Mouse (Mus musculus): ENCODE measurements around the gene Pik3r2. TPM values are rescaled to one million over a fixed set of nuclear protein-coding genes. Genes with fewer than 3 reads are reported as not detected.

The Pik3r2 gene
- total RNA-seq, 2 experiments from 2014 or later, result 13.3 to 15.1 TPM

- DNase-seq (ENCODE audit: low spot score), result no peak
These were observed 18.3 kb downstream of the Pik3r2 start for GRCm38 (mm10) chr8:70758308-70758615.

GRCm38 (mm10) chr8:70757523-70758307 lies 18.8 kb downstream of the Pik3r2 start:
- DNase-seq (ENCODE audit: low spot score), result no peak

- DNase-seq (ENCODE audit: low spot score), result no peak
These were observed 20.0 kb downstream of the Pik3r2 start for GRCm38 (mm10) chr8:70756476-70757040.

GRCm38 (mm10) chr8:70755661-70756475 lies 20.6 kb downstream of the Pik3r2 start:
- DNase-seq (ENCODE audit: low spot score), result no peak

GRCm38 (mm10) chr8:70754871-70755660 lies 21.4 kb downstream of the Pik3r2 start:
- no peak for DNase-seq (ENCODE audit: low spot score)

GRCm38 (mm10) chr8:70754043-70754870 lies 22.3 kb downstream of the Pik3r2 start, which contains the start of gene Rab3a:
TSS of gene Rab3a (plus strand) at chr8:70754679.
- peak; percentile 98 for DNase-seq (ENCODE audit: low spot score)

- peak; percentile 95 for DNase-seq (ENCODE audit: low spot score)
These were observed 23.4 kb downstream of the Pik3r2 start for GRCm38 (mm10) chr8:70753151-70753550.

- DNase-seq (ENCODE audit: low spot score), result peak; percentile 87
These were observed 24.3 kb downstream of the Pik3r2 start for GRCm38 (mm10) chr8:70752000-70752764.

- no peak for DNase-seq (ENCODE audit: low spot score)
These were observed 26.3 kb downstream of the Pik3r2 start for GRCm38 (mm10) chr8:70750128-70750680.

- DNase-seq (ENCODE audit: low spot score), result no peak
These were observed 27.3 kb downstream of the Pik3r2 start for GRCm38 (mm10) chr8:70749097-70749674.

- no peak for DNase-seq (ENCODE audit: low spot score)
These were observed 28.0 kb downstream of the Pik3r2 start for GRCm38 (mm10) chr8:70748246-70749096.

GRCm38 (mm10) chr8:70747211-70747890 lies 29.2 kb downstream of the Pik3r2 start:
- no peak for DNase-seq (ENCODE audit: low spot score)

GRCm38 (mm10) chr8:70746676-70747075 lies 29.8 kb downstream of the Pik3r2 start:
- DNase-seq (ENCODE audit: low spot score), result no peak

- no peak for DNase-seq (ENCODE audit: low spot score)
These were observed 30.8 kb downstream of the Pik3r2 start for GRCm38 (mm10) chr8:70745691-70746220.

GRCm38 (mm10) chr8:70744806-70745205 lies 31.7 kb downstream of the Pik3r2 start:
- no peak for DNase-seq (ENCODE audit: low spot score)

- DNase-seq (ENCODE audit: low spot score), result peak; percentile 84
These were observed 32.6 kb downstream of the Pik3r2 start for GRCm38 (mm10) chr8:70743656-70744590.

All from gastrocnemius, adult 18-20 months (tissue).